Mouse (Mus musculus) liver, adult 2 months (tissue): ENCODE measurements at regions not wholly inside any gene's neighbourhood (a gene's known extent, or its start where the extent isn't known, plus 50 kb on each side); places are given as distances from the start of the nearest gene placed in this dataset.

Experiments
- CTCF ChIP-seq: fragments of 200-500 bp; IDR thresholded peaks from 2 replicates; pipeline ENCODE4 v1.5.1; 2011; ENCODE audit warnings: low read depth, low read length, control low read depth
- POLR2A ChIP-seq: fragments of 200-500 bp; IDR thresholded peaks from 2 replicates; pipeline ENCODE4 v1.6.1; 2011; ENCODE audit warnings: low read length, control low read depth; ENCODE audit not compliant: insufficient read depth; ENCODE audit errors: extremely low read depth

GRCm38 (mm10) chr1:81737111-81737833 lies 495.6 kb upstream of the Gm9747 start:
- no peak for TF ChIP-seq CTCF
- TF ChIP-seq POLR2A, result no peak
